Mouse (Mus musculus): Measurements from ENCODE around the gene Acadvl.

DNA sequence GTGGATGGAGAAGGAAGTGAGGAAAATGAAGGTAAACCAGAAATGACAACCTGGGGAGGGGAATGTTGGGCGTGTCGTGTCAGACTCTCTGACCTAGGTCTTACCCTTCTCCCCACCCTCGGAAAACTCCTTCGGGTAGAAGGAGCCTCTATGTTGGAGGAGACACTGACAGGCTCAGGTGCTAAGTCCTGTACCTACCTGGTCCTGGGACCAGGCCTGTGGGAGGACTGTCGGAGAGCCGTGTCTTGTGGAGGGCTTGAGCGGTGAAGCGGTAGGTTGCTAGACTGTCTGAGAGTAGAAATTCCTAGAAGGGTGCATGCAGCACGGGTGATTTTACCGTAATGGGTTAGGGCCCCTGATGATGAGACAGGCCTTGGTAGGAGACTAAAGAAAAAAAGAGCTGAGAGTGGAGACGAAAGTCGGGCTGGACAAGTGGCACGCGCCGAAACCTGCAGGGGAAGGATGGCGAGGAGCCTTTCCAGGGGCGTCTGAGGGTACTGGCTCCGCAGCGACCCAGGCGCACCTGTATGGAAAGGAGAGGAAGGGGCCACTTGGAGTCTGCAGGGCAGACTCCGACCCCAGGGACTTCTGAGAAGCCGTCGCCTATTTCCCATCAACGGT lies 50.5 kb downstream of the Acadvl start, which contains the start of gene Cldn7:
- TF ChIP-seq POLR2A (IDR thresholded peaks at IDR 0.05; ENCODE audit: borderline replicate concordance, extremely low read depth, low read depth, low read length) (no peak), CTCF (IDR thresholded peaks at IDR 0.05; ENCODE audit: insufficient read depth, low read length) (no peak)
